Mouse (Mus musculus) liver, embryonic 11.5 days (tissue): Measurements from ENCODE around the gene Etnk2. TPM values are rescaled to one million over a fixed set of nuclear protein-coding genes. Genes with fewer than 3 reads are reported as not detected.

Source experiments
- ATAC-seq: fragments of 200-750 bp; cut with Nextera tagmentation; replicated peaks from 2 replicates; pipeline ENCODE4 v1.8.0; 2017; ENCODE audit warnings: moderate number of reproducible peaks, mild to moderate bottlenecking, moderate TSS enrichment, moderate library complexity; ENCODE audit not compliant: low FRiP score
- DNase-seq: peaks from one replicate; pipeline ENCODE4 v3.0.0-alpha.2; 2017; ENCODE audit warnings: low spot score
- H3K27ac ChIP-seq: fragments of 300-500 bp; sonication (generic); 2 replicates; pipeline ENCODE4 v1.5.1; 2014; ENCODE audit warnings: mild to moderate bottlenecking, low read depth, low read length, control low read depth
- H3K27me3 ChIP-seq: fragments of 300-500 bp; sonication (generic); replicated peaks from 2 replicates; pipeline ENCODE4 v1.6.1; 2014; ENCODE audit warnings: low read length, mixed read lengths; ENCODE audit not compliant: control insufficient read depth, insufficient read depth
- H3K36me3 ChIP-seq: fragments of 300-500 bp; sonication (generic); 2 replicates; pipeline ENCODE4 v1.6.1; 2014; ENCODE audit warnings: mild to moderate bottlenecking, low read length, moderate library complexity, mixed read lengths; ENCODE audit not compliant: control insufficient read depth, insufficient read depth
- H3K4me1 ChIP-seq: fragments of 300-500 bp; sonication (generic); replicated peaks from 2 replicates; pipeline ENCODE4 v1.6.1; 2014; ENCODE audit warnings: low read length, mixed read lengths; ENCODE audit not compliant: control insufficient read depth, insufficient read depth
- H3K4me2 ChIP-seq: fragments of 300-500 bp; sonication (generic); 2 replicates; pipeline ENCODE4 v1.6.1; 2014; ENCODE audit warnings: mild to moderate bottlenecking, control low read depth, moderate library complexity
- H3K4me3 ChIP-seq: fragments of 300-500 bp; sonication (generic); 2 replicates; pipeline ENCODE4 v1.5.1; 2014; ENCODE audit warnings: low read depth, low read length, control low read depth
- H3K9ac ChIP-seq: fragments of 300-500 bp; sonication (generic); 2 replicates; pipeline ENCODE4 v1.6.1; 2014; ENCODE audit warnings: low read depth, low read length, control low read depth
- H3K9me3 ChIP-seq: fragments of 300-500 bp; sonication (generic); 2 replicates; pipeline ENCODE4 v1.6.1; 2016; ENCODE audit warnings: low read length, inconsistent platforms, mixed read lengths; ENCODE audit not compliant: control insufficient read depth
- whole genome bisulfite sequencing: fragments of 180-500 bp; shearing (Covaris S2); extraction: QIAGEN DNeasy Blood & Tissue Kit; methylation state at CpG from one replicate; pipeline ENCODE4 v1.1.7; 2014; 5-methylcytosine and 5-hydroxymethylcytosine counted together
- polyA plus RNA-seq: library from polyadenylated mRNA; unstranded; fragments of >200 nt; fragmentation: Nextera tagmentation; extraction: Ambion mirVana; gene quantifications from 2 replicates; pipeline ENCODE4 v1.2.1, GENCODE M21; 2014

The Etnk2 gene
- polyA plus RNA-seq, 1 experiment from 2014 or later, result 5.8 TPM

DNA sequence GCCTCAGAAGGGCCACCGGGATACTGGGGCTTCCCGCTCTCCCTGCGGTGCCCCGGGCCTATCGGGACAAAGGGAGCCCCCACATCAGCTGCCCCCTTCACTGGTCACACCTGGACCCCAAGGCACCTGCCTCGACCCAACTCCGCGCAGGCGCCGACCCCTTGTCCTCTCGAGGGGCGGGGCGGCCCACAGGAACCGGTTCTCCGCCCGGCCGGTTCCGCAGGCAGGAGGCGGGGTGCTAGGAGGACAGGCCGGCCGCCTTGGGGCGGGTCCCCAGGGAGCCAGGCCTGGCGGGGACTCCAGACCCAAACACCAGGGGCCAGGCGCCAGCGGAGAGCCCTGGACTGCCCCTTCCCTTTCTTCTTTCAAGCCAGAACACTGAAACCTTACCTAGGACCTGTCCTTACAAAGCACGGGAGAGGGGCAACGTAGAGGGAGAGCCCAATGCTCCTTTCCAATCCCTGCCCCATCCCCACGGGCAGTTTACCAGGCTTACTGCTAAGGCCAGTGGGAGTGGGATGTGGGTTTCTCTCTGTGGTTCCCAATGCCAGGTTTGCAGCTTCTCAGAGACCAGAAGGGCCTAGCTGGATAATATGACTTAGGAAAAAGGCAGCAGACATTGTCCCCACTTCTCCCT, 54.9 kb downstream of the Etnk2 start:
- peak overlapping the region; percentile 76 for H3K4me2 ChIP-seq
- peak; percentile 57 for DNase-seq
- WGBS, result 10% methylated on average over 28 of the region's 28 CpGs
- H3K4me3 ChIP-seq, result peak overlapping the region; percentile 46
- peak; percentile 49; the same call in 1 of the 2 replicates for ATAC-seq
- peaks cover 20% of the 10 kb centered on the region for H3K4me1 ChIP-seq
- H3K36me3 ChIP-seq, result no peaks in the 10 kb centered on the region
- no peaks in the 10 kb centered on the region for H3K9me3 ChIP-seq
- peak overlapping the region; percentile 66 for H3K9ac ChIP-seq
- no peak overlapping the region for H3K27ac ChIP-seq
- peaks cover 17% of the 10 kb centered on the region for H3K27me3 ChIP-seq

DNA sequence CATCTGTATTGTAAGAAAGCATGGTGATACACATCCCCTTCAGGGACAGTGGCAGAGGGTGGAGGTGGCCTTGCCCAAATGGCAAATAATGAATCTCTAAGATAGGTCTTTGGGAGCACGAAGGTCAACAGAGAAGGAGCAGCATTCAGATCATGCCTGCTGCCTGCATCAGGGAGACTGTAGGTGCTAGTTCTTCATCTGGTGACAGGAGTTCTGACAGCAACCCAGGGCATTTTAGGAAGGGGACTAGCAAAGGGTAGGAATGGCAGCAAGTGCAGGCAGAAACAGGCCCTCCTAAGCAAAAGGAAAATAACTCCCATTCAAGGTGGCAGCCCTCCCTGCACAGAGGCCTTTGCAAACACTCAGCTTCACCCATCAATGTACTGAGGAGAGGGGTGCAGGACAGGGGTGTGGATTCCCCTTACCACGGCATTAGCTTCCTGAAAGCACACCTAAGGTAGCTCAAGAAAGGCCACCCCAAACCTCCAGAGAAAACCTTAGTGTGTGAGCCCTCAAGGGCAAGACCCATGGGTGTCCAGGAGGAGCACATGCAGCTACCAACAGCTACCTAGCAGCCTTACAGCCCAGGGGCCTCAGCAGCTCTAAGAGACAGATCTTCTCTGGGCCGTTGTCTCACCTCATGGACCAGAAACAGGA, 55.9 kb downstream of the Etnk2 start:
- H3K36me3 ChIP-seq, result no peaks in the 10 kb centered on the region
- H3K4me3 ChIP-seq, result no peak overlapping the region
- H3K4me2 ChIP-seq, result no peak overlapping the region
- DNase-seq (no peak), ATAC-seq (no peak)
- no peak overlapping the region for H3K9ac ChIP-seq
- H3K27ac ChIP-seq, result no peak overlapping the region
- peaks cover 20% of the 10 kb centered on the region for H3K4me1 ChIP-seq
- no peaks in the 10 kb centered on the region for H3K9me3 ChIP-seq
- 74% methylated on average over 3 of the region's 3 CpGs for WGBS
- peaks cover 27% of the 10 kb centered on the region for H3K27me3 ChIP-seq

DNA sequence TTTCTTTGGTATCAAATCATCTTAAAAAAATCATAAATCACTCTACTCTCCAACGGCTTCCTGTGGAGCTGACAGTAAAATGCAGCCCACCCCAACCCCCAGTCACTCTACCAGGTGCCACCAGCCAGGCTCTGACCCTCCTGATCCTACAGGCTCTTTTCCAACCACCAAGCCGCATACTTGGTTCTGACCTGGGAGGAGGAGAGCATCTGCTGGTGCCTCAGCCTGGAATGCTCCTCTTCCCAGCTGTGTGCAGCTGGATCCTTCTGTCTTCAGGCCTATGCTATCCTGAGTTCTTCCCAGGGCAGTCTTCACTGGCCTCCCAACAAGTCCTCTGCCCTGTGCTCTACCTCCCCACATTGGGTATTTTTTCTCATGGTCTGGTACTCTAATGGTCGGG, 57.1 kb downstream of the Etnk2 start:
- Histone ChIP-seq H3K9ac (no peak overlapping the region), H3K4me2 (no peak overlapping the region), H3K36me3 (no peaks in the 10 kb centered on the region), H3K4me3 (no peak overlapping the region), H3K9me3 (no peaks in the 10 kb centered on the region), H3K4me1 (peaks cover 20% of the 10 kb centered on the region), H3K27me3 (peaks cover 37% of the 10 kb centered on the region), H3K27ac (no peak overlapping the region)
- WGBS, result 50% methylated on average over 3 of the region's 3 CpGs
- ATAC-seq (no peak), DNase-seq (no peak)

DNA sequence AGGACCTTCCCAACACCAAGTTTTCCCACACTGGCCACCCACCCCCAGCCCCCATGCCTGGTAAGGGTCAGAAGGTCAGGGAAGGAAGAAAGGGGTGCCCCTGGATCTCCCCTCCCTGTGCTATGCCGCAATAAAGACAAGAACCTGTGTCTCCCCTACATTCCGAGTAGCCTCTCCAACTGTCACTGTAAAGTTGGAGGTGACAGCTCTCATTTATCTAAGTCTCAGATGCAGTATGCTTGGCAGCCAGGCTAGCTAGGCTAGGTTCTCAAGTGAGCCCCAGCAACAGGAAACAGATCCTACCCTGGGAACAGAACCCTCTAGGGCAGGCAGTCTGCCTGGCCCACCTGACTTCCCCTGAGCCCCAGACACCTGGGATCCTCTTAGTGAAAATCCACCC, 57.7 kb downstream of the Etnk2 start:
- Histone ChIP-seq H3K4me1 (peaks cover 20% of the 10 kb centered on the region), H3K4me2 (no peak overlapping the region), H3K27ac (no peak overlapping the region), H3K36me3 (no peaks in the 10 kb centered on the region), H3K9ac (no peak overlapping the region), H3K4me3 (no peak overlapping the region), H3K27me3 (peaks cover 39% of the 10 kb centered on the region), H3K9me3 (no peaks in the 10 kb centered on the region)
- ATAC-seq (no peak), DNase-seq (no peak)
- 73% methylated on average over 2 of the region's 2 CpGs for WGBS

DNA sequence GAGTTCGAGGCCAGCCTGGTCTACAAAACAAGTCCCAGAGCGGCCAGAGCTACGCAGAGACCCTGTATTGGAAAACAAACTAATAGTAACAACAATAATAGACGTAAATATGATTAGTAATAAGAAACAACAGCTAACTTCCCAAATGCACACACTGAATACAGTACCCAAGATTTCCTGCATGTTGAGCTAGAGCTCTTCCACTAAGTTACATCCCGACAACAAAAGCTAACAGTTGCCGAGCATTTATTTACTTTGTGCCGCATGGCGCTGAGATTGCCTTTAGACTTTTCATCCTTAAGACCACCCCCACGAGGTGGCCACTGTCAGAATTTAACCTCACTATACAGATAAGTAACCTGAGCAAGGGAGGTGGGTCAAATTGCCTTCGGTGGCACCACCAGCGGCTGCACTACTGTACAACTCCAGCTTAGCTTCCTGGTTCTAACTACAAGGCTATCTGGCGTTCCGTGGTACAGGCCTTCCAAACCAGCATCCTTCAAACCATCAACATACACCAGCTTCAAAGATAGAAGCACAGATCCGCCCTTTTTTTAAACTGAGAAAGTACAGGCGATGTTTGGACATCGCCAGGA, 58.7 kb downstream of the Etnk2 start:
- H3K27ac ChIP-seq, result no peak overlapping the region
- 45% methylated on average over 16 of the region's 16 CpGs for WGBS
- H3K36me3 ChIP-seq, result no peaks in the 10 kb centered on the region
- H3K4me2 ChIP-seq, result peak overlapping the region; percentile 86
- H3K27me3 ChIP-seq, result peaks cover 39% of the 10 kb centered on the region
- no peak for DNase-seq
- H3K9ac ChIP-seq, result no peak overlapping the region; the same call in 1 of the 2 replicates
- no peak for ATAC-seq
- peaks cover 14% of the 10 kb centered on the region for H3K4me1 ChIP-seq
- no peaks in the 10 kb centered on the region for H3K9me3 ChIP-seq
- H3K4me3 ChIP-seq, result peak overlapping the region; percentile 67

DNA sequence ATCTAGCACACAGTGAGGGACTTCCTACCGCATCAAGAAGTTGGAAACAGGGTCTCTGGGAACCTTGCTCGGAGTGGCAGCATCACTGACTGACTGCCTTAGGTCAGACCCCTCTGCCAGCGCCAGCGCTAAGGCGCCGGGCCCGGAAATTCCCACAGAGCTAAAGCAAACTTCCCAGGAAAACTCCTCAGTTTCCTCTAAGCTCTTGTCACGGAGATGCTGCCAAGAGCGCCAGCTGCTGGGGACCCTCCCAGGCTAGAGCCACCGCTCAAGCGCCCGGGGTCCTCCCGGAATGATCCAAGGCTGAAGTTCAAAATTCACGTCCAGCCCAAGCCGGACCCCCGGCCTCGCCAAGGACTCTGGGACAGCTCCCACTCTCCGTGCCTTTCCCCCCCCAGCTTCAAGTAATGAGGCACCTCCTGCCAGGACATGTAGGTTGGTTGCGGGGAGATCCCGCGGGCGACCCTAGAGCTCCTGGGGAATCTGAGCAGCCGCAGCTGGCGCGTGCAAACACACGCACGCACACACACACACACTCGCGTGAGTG, 59.3 kb downstream of the Etnk2 start:
- H3K4me1 ChIP-seq, result peaks cover 9% of the 10 kb centered on the region
- ATAC-seq (no peak), DNase-seq (no peak)

DNA sequence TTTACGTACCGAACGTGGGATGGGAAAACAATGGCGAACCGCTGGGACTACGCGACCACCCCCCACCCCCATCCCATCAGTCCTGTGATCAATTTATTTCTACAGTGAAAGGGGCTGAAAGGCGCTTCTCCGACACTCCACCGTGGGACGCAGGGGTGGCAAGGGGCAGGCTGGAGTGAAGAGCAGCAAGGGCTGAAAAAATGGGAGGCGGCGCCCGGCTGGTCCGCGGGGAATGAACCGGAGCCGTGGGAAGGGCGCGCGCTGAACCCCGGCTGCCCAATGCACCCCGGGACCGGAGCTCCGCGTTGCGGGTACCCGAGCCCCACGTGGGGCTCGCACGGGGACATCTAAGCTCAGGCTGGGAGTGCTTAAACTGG, 59.8 kb downstream of the Etnk2 start:
- H3K4me3 ChIP-seq, result peak overlapping the region; percentile 67
- ATAC-seq, result no peak
- under 1% methylated on average over 31 of the region's 31 CpGs for WGBS
- no peaks in the 10 kb centered on the region for H3K9me3 ChIP-seq
- peaks cover 39% of the 10 kb centered on the region for H3K27me3 ChIP-seq
- H3K4me1 ChIP-seq, result peaks cover 6% of the 10 kb centered on the region
- no peaks in the 10 kb centered on the region for H3K36me3 ChIP-seq
- H3K4me2 ChIP-seq, result peak overlapping the region; percentile 86
- no peak overlapping the region for H3K27ac ChIP-seq
- H3K9ac ChIP-seq, result peak overlapping the region; percentile 63
- no peak for DNase-seq

More for the DNA sequence above, 59.3 kb downstream of the Etnk2 start:
- whole genome bisulfite sequencing, result 2% methylated on average over 29 of the region's 29 CpGs
- H3K9me3 ChIP-seq, result no peaks in the 10 kb centered on the region
- H3K36me3 ChIP-seq, result no peaks in the 10 kb centered on the region
- no peak overlapping the region; the same call in 1 of the 2 replicates for H3K27ac ChIP-seq
- peaks cover 39% of the 10 kb centered on the region for H3K27me3 ChIP-seq
- H3K4me3 ChIP-seq, result peak overlapping the region; percentile 67
- peak overlapping the region; percentile 41 for H3K9ac ChIP-seq
- peak overlapping the region; percentile 86 for H3K4me2 ChIP-seq

DNA sequence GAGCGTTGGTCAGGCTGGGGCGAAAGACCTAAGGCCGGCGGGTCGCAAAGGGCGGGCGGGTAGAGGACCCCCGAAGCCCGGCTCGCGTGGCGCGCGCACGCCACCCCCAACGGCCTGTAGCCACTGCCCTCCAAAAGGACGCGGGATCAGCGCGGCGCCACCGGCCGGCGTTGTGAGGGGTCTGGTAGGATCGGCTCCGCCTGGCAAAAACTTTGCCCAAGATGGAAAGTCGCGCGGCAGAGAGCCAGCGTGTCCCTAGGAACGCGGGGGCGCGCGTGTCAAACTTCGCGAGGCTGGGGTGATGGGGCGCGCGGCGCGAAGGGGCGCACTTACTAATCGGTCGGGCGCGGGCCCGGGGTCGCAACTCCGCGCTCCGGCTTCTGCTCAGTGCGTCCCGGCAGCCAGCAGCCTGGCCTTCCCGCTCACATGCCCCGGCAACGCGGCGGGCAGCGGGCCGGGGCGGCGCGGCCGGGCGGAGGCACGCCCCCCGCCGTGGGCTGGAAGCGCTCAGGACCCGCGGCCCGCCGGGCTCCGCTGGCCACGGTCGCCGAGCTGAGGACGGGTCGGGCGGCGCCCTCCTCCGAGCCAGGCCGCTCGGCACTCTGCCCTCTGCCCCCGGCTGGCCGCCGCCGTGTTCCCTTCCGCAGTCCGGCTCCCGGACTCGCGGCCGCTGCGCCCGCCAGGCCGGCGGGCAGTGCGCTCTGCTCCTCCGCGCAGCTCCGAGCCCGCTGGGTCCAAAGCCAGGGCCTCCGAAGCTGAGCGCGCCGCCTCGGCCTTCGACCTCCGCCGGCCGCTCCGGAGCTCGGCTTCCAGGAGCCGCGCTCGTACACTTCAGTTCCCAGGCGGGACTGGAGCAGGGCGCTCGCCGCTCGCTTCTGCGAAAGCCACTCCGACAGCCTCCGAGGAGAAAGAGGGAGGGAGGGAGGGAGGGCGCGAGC, 60.4 kb downstream of the Etnk2 start, which contains the start of gene Sox13:
TSS of gene Sox13 (minus strand) at position 835 of the 938 bp plus-strand sequence.
- DNase-seq, result peak; percentile 74

More for the DNA sequence above, 60.4 kb downstream of the Etnk2 start, which contains the start of gene Sox13:
- WGBS, result under 1% methylated on average over 111 of the region's 128 CpGs
- peak; percentile 63 for ATAC-seq
- Histone ChIP-seq H3K4me2 (peak within 1 kb of the TSS; percentile 86), H3K9ac (peak within 1 kb of the TSS; percentile 63), H3K4me1 (no peaks in the 10 kb centered on the region; the same call in none of the 2 replicates), H3K4me3 (peak within 1 kb of the TSS; percentile 67), H3K9me3 (no peaks in the 10 kb centered on the region), H3K27ac (peak within 1 kb of the TSS; percentile 50; the same call in 1 of the 2 replicates), H3K27me3 (peaks cover 39% of the 10 kb centered on the region), H3K36me3 (no peaks in the 10 kb centered on the region)
